Mouse (Mus musculus): ENCODE data around the gene Rapgef2. TPM values are rescaled to one million over a fixed set of nuclear protein-coding genes. Genes with fewer than 3 reads are reported as not detected.
"Not testable (repeated sequence)": the region's sequence is repeated elsewhere in the genome, so short reads cannot be mapped to it uniquely, and the experiment has no call there.

Gene Rapgef2
- total RNA-seq, 2 experiments from 2014 or later, result 155 to 161 TPM

DNA sequence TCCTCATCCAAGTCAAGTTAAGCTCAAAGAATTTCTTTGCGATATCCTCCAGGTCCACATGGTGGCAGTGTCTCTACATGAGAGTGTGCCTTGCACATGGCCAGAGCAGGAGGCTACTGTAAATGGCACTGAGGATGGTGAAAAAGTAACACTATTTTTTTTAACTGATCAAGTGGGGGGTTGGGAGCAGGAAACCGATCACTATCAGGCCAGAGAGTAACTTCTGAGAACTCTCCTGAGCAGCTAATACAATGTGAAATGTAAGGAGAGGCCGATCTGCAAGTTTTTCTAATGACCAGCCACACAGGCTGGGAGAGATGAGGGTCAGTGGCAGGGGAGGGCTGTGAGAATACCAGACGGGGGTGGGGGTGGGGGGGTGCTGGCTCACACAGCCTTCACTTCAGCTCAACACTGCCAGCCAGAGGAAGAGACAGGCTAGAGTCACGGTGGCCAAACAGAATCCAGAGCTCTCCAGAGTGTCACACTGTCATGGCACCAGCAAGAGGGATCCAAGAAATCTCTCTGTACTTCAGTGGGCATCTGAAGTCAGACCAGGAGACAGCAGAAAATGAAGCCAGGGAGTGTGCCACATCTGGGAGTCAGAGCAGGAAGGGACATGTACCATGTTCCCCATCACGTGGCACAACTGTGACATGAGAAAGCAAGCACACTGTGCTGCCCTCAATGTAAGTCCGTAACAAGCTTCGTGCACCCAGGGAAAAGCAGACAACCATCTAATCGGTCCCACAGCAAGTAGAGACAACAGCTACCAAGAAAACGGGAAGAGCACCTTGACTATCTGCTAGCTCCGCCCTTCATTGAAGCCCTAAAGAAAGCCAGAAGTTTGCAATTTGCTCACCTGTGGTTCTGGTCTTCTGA lies 83.8 kb downstream of the Rapgef2 start:
- DNase-seq, result peak in 1 of 2 experiments; percentile 72

DNA sequence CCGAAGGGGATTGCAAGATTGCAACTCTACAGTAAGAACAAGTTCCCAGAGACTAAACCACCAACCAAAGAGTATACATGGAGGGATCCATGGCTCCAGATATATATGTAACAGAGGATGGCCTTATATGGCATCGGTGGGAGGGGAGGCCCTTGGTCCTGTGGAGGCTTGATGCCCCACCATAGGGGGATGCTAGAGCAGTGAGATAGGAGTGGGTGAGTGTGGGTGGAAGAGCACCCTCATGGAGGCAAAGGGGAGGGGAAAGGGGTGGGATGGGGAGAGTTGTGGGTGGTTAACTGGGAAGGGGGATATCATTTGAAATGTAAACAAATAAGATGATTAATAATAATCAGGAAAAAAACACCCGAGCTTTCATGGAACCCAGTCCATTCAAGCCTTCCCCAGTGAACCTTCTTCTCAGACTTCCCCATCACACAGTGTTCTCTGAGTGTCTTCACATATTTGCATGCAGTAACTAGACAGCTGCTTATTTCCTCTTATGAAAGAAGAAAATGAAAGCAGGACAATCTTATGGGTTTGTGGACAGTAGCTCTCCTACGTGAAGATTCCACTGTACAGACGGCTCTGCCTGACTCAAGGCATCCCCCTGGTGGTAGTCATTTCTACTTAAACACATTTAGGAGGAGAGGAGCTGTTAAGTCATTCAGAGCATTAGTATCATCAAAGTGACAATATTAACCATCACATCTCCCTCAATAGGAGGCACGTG lies 89.4 kb downstream of the Rapgef2 start:
- no peak for DNase-seq

DNA sequence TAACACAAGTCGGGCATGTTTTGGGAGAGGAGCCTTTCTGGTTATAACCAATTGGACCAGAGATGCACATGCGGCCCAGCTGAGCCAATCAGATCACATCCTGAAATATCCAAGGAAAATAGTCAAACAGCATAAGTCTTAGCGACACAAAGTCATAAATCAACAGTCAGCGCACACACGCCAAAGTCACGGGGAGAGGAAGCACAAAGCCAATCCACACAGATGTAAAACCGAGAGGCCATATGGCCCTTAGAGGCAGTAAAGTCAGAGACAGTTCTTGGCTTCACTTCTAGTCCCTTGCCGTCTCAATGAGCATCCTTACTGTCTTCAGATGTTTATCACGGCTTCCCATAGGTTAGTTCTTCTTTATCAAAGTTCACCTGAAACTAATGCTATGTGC lies 91.0 kb downstream of the Rapgef2 start:
- no peak for DNase-seq

DNA sequence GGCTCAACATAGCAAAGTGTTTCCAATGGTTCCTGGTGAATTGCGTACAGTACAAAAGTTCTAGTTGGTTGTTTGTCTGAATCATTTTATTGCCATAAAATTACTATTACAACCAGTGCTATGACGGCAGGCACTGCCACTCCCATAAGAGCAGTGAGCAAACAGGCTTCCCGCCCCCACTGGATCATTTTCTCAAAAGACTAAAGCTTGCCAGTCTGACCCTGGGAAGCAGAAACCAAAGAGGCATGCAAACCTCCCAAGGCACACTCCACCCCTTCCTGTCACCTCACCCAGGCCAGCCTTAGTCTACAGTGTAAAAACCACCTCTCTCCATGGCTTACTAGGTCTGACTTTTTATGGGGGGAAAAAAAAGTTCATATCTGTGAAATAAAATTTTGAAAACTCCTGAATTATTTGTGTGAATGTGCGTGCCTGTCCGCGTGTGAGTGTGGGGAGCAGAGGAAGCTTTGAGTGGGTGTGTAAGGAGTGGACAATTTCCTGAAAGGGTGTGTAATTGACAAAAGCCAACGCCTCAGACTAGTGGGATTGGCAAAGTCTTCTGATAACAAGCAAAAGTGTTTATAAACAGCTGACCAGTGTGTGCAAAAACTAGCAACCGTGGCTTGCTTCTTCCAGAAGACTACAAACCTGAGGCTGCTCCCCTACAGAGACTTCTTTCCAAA lies 92.1 kb downstream of the Rapgef2 start:
- no peak for DNase-seq

DNA sequence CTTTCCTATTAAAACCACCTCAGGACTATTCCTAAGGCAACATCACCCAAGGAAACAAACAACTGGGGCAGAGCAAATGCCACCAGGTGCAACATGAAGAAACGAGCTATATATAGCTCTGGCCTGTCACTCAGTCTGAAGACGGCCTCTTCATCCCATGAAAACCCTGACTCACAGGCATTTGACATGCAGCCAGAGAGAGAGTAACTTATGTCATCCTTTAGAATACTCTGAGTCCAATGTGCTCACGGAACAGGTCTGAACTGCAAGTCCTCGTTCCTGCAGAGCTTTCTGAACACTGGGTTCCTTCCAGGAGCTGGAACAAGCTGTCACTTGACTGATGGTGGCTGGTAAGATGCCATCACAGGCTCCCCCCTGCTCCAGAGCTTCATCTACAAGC lies 93.3 kb downstream of the Rapgef2 start:
- DNase-seq, result peak; percentile 64 to 66

DNA sequence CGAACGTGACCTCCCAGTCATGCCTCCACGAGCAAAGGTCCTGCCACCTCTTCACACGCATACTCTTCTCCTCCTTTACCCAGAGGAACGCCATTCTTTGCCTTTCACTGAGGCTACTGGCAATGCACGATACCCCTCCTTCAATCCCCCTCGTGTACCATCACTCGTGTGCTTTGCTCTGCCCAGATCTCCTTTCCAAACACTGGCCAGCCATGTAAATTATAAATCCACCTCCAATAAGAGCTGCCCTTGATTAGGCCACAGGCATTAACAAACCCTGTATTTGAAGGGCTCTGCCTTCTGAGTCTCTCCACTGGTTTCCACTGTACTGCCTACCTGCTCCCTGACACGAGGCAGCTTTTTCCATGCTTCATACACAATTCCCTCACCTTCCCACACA lies 94.3 kb downstream of the Rapgef2 start:
- DNase-seq, result no peak

DNA sequence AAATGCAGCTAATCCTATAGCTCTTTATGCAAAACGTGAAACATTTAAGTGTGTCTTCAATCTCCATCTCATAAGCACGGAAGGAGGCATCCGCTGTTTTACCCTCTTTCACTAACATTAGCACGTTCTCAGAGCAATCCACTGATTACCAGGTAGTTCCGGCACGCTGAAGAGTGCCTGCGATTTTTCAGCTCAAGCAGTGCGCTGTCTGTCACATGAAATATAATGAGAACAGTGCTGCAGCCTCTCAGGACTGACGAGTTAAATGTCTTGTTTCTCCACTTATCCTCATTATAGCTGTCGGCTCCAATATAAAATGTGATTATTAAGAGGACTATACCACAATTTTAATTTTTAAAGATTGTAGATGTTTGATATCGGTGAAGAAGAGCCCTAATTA lies 94.8 kb downstream of the Rapgef2 start:
- DNase-seq, result no peak

DNA sequence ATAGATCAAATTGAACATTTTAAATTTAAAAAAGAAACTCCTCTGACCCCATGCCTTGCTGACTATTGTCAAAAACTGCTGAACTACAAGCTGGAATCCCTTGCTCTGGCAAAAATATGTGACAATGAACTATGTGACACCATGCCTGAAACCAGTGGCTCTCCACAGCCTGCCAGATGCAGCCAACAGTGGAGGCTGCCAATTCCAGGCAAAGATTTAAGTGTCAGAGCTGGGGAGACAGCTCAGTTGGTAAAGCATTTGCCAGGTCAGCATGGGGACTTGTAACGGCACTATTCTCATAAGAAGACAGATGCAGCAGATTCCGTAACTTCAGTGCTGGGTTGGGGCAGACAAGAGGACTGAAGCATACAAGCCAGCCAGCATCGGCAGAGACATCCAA lies 95.9 kb downstream of the Rapgef2 start:
- no peak for DNase-seq

DNA sequence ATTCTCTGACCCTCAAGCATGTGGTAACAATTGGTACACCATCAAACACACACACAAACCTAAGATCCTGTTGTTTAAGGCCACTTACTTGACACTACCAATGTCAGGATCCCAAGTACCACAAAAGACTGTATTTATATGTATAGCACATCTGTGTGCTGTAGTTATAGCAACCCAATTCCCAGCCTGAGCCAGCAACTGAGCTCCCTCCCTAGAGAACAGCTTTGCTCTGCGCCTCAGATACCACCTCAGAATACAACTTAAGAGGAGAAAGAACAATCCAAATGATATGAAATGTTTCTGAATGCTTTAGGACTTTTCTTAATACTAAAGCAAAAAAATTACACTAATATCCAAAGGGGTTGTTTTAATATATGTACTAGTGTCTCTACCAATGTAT lies 98.4 kb downstream of the Rapgef2 start:
- no peak for DNase-seq

DNA sequence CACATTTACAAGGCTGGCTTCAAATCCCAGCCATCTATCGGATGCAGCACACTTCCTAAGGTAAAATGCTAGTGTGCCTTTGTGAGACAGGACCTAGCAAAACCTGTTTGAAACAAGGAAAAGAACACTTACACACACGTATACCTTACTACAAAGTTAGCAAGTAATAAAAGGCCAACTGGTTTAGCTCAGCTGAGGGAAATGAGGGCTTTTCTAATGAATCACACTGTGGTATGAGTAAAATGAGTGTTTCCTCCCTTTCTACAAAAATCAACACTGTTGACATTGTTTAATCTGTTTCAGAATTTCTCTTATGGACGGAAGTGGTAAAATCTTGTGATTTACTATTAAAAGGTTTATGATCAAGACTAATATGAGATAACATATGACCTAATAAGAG lies 104.0 kb downstream of the Rapgef2 start:
- no peak for DNase-seq

DNA sequence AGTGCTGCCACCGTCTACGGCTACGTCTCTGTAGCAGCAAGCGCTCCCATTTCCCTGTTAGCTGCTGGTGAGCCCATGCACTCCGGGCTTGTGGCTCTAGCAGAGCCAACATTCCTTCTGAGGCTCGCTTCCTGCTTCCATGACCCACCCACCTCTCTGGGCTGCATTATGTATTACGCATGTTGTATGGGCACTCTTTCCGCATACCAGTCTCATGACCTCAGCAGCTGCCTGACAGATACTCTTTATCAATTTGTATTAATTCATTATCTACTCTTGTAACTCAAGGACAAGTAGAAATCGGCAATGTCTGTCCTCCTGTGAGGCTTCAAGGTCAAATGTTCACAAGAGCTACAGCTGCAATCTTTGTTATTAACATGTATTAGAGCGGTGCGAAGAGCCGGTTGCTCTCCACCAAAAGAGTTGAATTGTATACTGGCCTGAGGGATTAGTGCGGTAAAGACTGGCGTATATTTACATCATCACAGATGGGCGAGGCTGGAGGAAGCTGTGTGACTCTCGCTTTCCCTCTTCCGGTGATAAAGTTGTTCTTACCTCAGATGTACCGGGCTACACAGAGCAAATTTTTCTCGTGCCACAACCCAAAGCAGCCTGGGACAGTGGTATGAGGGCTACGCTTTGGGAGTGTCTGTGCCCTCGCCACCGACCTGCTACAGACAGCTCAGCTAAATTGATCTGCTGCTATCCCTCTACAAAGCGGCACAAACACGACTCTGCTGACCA lies 104.9 kb downstream of the Rapgef2 start:
- DNase-seq, result no peak

DNA sequence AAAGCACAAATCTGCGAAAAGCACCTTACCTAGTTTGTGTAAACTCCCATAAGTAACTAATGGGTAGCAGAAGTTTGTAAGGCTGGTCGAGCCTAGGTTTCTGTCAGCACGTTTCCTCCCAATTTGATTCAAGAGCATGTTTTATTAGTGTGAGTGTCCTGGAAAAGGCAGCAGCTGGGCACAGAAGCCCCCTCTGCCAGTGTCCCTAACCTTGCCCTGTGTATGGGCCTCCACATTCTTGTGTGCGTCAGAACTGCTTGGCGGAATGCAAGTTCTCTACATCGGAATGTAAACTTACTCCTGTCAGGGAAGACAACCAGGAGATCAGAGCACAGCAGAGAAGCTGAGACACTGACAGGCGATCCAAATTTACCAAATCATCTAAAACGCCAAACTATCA lies 106.2 kb downstream of the Rapgef2 start:
- no peak for DNase-seq

DNA sequence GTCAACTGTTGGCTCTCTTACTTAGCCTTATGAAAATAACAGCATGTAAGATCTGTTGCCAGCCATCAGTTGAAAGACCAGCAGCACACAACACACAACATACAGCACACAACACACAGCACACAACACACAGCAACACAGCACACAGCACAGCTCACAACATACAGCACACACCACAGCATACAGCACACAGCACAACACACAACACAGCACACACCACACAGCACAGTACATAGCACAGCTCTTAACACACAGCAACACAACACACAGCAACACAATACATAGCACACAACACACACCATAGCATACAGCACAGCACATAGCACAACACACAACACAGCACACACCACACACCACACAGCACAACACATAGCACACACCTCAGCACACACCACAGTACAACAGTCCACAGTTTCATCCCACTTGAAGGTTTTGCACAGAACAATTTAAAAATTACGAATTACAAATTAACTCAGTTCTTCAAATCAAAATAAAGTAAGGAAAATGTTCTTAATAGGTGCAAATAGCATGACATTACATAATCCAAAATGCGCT lies 106.7 kb downstream of the Rapgef2 start:
- no peak for DNase-seq

DNA sequence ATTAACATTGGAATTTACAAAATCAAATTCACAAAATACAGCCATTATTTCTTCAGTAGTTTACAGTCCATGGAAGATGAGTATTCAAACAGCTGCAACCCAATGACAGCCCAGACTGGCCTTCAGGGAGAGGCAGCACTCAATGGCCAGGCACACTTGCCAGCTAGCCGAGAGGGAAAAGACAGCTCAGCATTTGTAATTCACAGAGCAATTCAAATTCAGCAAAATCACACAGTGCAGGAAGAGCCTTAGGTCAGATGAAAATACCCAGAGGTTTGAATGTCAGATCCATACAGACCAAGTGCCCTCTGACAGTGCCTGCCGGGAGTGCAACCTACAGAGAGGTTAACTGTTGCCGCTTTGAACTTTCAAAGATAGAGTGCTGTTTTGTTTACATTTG lies 107.6 kb downstream of the Rapgef2 start:
- DNase-seq, result no peak

DNA sequence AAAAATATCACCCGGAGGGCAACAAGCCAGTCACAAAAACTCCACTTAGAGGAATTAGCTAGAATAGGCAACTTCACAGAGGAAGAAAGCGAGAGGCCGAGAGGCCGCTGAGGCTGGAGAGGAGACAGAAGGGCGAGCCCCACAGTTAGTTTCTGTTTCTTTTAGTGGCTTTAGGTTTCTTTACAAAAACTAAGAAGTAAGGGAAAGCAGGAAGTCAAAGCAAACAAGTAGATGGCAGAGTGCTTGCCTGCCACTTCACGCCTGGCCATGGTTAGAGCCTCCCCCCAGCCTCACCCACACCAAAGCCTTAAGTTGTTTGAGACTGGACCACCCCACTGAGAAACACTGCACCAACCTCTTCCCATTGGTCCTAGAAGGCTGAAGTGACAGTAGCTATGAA lies 108.2 kb downstream of the Rapgef2 start:
- no peak for DNase-seq

DNA sequence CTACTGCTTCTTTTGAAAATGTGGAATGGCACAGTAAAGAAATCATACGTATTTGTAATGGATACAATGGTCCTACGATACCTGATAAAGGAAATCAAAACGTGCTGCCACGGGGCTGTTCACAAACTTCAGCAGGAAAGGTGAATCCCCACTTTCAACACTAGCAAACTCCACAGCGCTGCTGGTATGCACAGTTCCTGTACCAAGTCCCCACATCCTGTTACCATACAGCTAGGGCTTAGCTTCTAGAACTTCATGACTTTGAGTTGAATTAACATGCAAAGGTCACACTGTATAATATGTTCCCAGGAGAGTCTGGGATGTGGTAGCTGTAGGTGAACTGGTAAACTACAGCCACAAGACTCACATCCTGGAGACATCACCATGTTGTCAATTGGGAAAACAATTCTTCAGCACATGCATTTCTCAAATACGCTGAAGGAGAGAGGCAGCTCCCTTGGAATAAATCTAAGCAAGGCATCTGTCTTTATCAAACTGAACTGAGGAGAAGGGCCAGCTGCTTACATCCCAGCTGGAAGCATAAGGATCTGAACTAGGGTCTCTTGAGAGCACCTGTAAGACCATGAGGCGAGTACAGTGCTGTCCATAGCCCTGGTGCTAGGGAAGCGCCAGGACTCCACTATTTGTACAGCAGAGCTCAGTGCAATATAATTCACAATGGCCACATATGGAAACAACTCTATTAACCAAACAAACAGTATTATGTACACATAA lies 109.0 kb downstream of the Rapgef2 start:
- no peak for DNase-seq

DNA sequence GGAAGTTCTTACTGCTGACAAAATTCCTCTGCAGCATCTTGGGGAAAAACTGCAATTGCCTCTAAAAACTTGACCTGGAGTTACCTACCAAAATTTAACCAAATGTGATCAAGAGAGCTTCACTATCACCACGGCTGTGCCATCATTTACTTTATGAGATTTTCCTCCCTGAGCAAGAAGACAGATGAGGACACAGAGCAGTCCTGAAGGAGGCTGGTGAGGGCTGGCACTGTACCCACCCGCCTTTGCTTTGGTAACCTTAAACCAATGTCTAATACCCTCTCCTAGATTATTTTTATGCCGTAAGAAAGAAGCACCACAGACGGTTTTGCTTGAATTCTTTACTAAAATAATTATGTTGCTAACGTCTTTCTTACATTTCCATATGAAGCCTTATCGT lies 112.1 kb downstream of the Rapgef2 start:
- no peak for DNase-seq

DNA sequence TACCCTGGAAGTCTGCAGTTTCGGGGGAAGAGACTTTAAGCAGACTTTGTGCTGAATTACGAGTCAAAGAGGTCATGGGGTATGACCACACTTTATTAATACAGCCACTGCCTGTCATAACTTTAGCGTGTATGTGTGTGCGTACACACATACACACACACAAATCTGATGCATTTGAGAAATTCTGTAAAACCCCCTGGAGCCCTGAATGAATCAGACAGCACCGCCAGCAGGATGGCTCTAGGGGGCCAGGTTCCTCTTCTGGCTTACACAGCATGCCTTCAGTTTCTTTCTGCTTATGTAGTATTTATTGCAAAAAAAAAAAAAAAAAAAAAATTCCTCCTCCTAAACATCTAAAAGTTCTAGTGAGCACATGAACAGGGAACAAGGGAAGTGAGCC lies 113.0 kb downstream of the Rapgef2 start:
- DNase-seq, result no peak

DNA sequence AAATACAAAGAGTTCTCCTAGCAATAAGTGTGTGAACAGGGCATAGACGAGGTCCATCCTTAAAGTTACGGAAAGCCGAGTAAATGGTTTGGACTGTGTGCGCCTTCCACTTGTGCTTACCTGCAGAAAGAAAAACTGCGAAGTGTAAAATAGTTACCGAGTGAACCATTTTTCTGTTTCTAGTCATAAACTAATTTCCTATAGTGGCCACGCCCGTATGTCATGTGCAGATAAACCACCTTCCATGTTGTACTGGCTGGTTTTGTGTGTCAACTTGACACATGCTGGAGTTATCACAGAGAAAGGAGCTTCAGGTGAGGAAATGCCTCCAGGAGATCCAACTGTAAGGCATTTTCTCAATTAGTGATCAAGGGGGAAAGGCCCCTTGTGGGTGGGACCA lies 115.2 kb downstream of the Rapgef2 start:
- DNase-seq, result not testable (repeated sequence)

DNA sequence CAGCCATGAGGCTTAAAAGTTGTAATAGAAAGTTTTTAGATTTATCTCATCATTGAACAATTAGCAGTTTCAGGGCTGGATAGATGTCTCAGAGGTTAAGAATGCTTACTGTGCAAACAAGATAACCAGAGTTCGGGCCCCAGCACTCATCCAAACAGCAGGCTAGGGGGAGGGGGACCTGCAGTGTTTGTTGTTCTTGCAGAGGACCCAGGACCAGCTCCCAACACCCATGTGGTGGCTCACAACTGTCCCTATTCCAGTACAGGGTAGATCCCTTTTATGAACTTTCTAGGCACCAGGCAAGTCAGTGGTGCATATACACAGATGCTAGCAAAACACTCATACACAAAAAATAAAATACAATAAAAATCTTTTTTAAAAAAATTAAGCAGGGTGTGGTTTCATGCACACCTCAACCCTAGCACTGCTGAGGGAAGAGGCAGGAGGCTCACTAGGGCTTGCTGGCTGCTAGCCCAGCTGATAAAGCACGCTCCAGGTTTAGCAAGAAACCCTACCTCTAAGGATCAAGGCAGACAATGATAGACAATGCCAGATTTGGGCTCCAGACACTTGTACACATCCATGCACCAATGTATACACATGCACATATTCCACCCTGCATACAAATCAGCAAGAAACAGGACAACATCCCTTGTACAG lies 118.0 kb downstream of the Rapgef2 start:
- DNase-seq, result no peak

DNA sequence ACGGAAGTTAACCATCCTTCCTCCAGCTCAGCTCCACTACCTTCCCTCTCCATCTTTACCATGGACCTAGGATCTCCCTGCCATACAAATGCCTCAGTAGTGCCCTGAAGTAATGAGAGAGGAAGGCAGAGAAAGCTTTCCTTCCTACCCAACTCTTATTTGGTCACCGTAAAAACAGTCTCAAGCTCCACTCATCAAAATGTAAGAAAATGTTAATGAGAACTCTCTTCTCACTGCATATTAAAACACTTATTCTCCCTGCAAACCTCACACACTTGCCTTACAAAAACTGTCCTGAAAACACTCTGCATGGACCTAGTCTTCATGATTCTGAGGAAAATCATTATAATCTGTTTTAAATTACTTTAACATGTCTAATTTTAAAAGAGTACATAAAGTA lies 118.7 kb downstream of the Rapgef2 start:
- no peak for DNase-seq
